Mouse (Mus musculus) embryonic facial prominence, embryonic 15.5 days (tissue): ENCODE measurements around the gene Gm49380. TPM values are rescaled to one million over a fixed set of nuclear protein-coding genes. Genes with fewer than 3 reads are reported as not detected.

ENCODE experiments used
- ATAC-seq: fragments of 200-750 bp; cut with Nextera tagmentation; 2 replicates; pipeline ENCODE4 v1.8.0; 2017; ENCODE audit warnings: low read depth, moderate TSS enrichment; ENCODE audit not compliant: insufficient number of reproducible peaks, low FRiP score, low TSS enrichment
- H3K27ac ChIP-seq: fragments of 300-500 bp; sonication (generic); replicated peaks from 2 replicates; pipeline ENCODE4 v1.5.1; 2015; ENCODE audit warnings: mild to moderate bottlenecking, inconsistent platforms
- H3K27me3 ChIP-seq: fragments of 300-500 bp; sonication (generic); 2 replicates; pipeline ENCODE4 v1.6.1; 2015; ENCODE audit warnings: inconsistent platforms
- H3K36me3 ChIP-seq: fragments of 300-500 bp; sonication (generic); 2 replicates; pipeline ENCODE4 v1.6.1; 2015; ENCODE audit warnings: mild to moderate bottlenecking, inconsistent platforms
- H3K4me1 ChIP-seq: fragments of 300-500 bp; sonication (generic); 2 replicates; pipeline ENCODE4 v1.6.1; 2015; ENCODE audit warnings: inconsistent platforms
- H3K4me2 ChIP-seq: fragments of 300-500 bp; sonication (generic); replicated peaks from 2 replicates; pipeline ENCODE4 v1.6.1; 2015; ENCODE audit warnings: mild to moderate bottlenecking, inconsistent platforms
- H3K4me3 ChIP-seq: fragments of 300-500 bp; sonication (generic); replicated peaks from 2 replicates; pipeline ENCODE4 v1.5.1; 2015; ENCODE audit warnings: mild to moderate bottlenecking, inconsistent platforms
- H3K9ac ChIP-seq: fragments of 300-500 bp; sonication (generic); 2 replicates; pipeline ENCODE4 v1.6.1; 2015; ENCODE audit warnings: inconsistent platforms
- H3K9me3 ChIP-seq: fragments of 300-500 bp; sonication (generic); replicated peaks from 2 replicates; pipeline ENCODE4 v1.6.1; 2016; ENCODE audit warnings: inconsistent platforms
- WGBS: fragments of 180-500 bp; shearing (Covaris S2); methylation state at CpG from one replicate; pipeline ENCODE4 v1.1.7; 2015; 5-methylcytosine and 5-hydroxymethylcytosine counted together
- polyA plus RNA-seq: library from polyadenylated mRNA; unstranded; fragments of >200 nt; fragmentation: Nextera tagmentation; extraction: Ambion mirVana; gene quantifications from 2 replicates; pipeline ENCODE4 v1.2.1, GENCODE M21; 2015

Gm49380 gene
- polyA plus RNA-seq, 1 experiment from 2014 or later = 0.27 TPM

GRCm38 (mm10) chr9:44079997-44080780 lies 33.1 kb downstream of the Gm49380 start:
- Histone ChIP-seq H3K9me3 (no peaks in the 10 kb centered on the region), H3K27me3 (no peaks in the 10 kb centered on the region), H3K36me3 (no peaks in the 10 kb centered on the region), H3K4me3 (no peak overlapping the region), H3K9ac (no peak overlapping the region), H3K27ac (0 out of 2 replicates have a peak overlapping the region, but pooled peaks have one; percentile 25), H3K4me1 (peaks cover 56% of the 10 kb centered on the region), H3K4me2 (no peak overlapping the region)
- ATAC-seq = no peak
- 68% methylated on average over 10 of the region's 10 CpGs for WGBS

DNA sequence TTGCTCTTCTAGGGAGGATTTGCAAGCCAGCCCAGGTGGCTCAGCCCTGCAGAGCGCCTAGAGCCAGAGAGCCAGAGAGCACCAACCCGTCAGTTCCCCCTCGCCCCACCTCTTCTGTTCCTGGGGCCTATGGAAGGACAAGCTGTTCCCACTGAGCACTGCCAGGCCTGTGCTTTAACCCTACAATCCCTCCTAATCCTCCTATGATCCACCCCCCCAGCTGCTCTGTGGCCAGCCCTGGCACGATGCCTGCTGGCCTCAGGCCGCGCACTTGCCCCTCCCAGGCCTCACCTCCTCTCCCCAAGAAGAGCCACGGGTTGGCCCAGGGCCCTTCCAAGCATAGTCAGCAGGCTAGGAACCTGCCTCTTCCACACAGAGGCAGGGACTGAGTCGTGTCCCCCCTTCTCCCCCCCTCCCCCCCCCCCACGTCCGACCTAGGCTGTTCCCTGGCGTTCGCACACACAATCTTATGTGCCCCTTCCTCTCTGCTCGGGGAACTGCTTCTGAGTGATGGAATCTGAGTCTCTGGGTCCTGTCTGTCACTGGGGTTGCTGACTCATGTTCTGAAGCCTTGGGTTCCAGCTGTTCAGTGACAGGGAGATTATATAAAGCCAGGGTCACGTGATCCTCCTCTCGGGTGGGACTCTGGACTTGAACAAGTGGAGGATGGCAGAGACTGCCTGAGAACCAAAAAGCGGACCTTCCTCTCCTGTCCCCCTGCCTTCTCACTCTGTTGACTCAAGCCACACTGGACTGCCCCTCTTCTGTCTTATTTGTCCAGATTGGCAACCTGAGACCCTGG lies 34.1 kb downstream of the Gm49380 start:
- H3K36me3 ChIP-seq = no peaks in the 10 kb centered on the region
- H3K4me1 ChIP-seq = peaks cover 47% of the 10 kb centered on the region
- H3K27me3 ChIP-seq = no peaks in the 10 kb centered on the region
- no peak overlapping the region for H3K9ac ChIP-seq
- no peak overlapping the region for H3K4me2 ChIP-seq
- H3K27ac ChIP-seq = 0 out of 2 replicates have a peak overlapping the region, but pooled peaks have one; percentile 17
- WGBS = 27% methylated on average over 16 of the region's 16 CpGs
- peak; percentile 66 for ATAC-seq
- H3K9me3 ChIP-seq = no peaks in the 10 kb centered on the region
- no peak overlapping the region for H3K4me3 ChIP-seq

- no peaks in the 10 kb centered on the region for H3K36me3 ChIP-seq
- no peak overlapping the region for H3K4me3 ChIP-seq
- ATAC-seq = no peak
- 78% methylated on average over 10 of the region's 10 CpGs for WGBS
- no peak overlapping the region for H3K27ac ChIP-seq
- no peaks in the 10 kb centered on the region for H3K9me3 ChIP-seq
- H3K4me1 ChIP-seq = peaks cover 39% of the 10 kb centered on the region
- no peaks in the 10 kb centered on the region for H3K27me3 ChIP-seq
- H3K4me2 ChIP-seq = no peak overlapping the region
- H3K9ac ChIP-seq = no peak overlapping the region
These were observed 35.0 kb downstream of the Gm49380 start for GRCm38 (mm10) chr9:44078136-44078797.

- 78% methylated on average over 11 of the region's 11 CpGs for WGBS
- no peak overlapping the region for H3K27ac ChIP-seq
- H3K36me3 ChIP-seq = no peaks in the 10 kb centered on the region
- no peak for ATAC-seq
- H3K9ac ChIP-seq = no peak overlapping the region
- H3K4me2 ChIP-seq = no peak overlapping the region
- no peak overlapping the region for H3K4me3 ChIP-seq
- H3K27me3 ChIP-seq = no peaks in the 10 kb centered on the region
- peaks cover 42% of the 10 kb centered on the region for H3K4me1 ChIP-seq
- H3K9me3 ChIP-seq = no peaks in the 10 kb centered on the region
These were observed 35.9 kb downstream of the Gm49380 start for GRCm38 (mm10) chr9:44077266-44077910.

- WGBS = 17% methylated on average over 5 of the region's 5 CpGs
- no peak overlapping the region for H3K27ac ChIP-seq
- peaks cover 48% of the 10 kb centered on the region for H3K4me1 ChIP-seq
- no peak overlapping the region for H3K9ac ChIP-seq
- no peaks in the 10 kb centered on the region for H3K36me3 ChIP-seq
- ATAC-seq = no peak
- H3K4me2 ChIP-seq = no peak overlapping the region
- H3K4me3 ChIP-seq = no peak overlapping the region
- H3K27me3 ChIP-seq = no peaks in the 10 kb centered on the region
- no peaks in the 10 kb centered on the region for H3K9me3 ChIP-seq
These were observed 36.6 kb downstream of the Gm49380 start for GRCm38 (mm10) chr9:44076764-44077120.

DNA sequence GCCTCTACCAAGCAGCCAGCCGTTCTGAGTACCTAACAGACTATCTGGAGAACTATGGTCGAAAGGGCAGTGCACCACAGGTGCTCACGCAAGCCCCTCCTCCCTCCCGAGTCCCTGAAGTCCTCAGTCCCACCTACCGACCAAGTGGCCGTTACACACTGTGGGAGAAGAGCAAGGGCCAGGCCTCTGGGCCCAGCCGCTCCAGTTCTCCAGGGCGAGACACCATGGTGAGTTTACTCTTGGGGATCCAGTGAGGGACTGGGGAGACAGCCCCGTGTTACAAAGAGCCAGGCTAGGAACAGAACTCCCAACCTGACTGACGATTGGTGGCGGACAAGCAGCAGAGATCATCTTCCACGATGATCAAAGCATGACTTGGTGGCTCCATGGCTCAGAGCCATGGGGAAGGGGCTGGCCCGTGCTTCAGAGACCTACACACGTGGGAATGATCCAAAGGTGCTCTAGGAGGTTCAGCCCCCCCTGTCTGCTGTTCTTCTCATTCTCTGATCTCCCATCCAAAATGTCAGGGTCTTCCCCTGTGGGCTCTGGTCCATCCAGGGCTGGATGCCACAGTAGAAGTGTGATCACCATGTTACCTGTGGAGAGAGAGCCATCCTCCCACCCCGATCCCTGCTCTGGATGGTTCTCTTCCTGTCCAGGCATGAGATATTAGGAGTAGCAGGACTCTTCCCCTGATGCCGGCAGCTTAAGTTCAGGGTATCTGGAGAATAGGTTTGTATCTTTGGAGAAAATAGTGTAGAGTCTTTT lies 37.1 kb downstream of the Gm49380 start:
- no peaks in the 10 kb centered on the region for H3K36me3 ChIP-seq
- no peak overlapping the region for H3K4me2 ChIP-seq
- no peak for ATAC-seq
- H3K4me1 ChIP-seq = peaks cover 46% of the 10 kb centered on the region
- no peak overlapping the region for H3K9ac ChIP-seq
- no peaks in the 10 kb centered on the region for H3K9me3 ChIP-seq
- H3K27me3 ChIP-seq = no peaks in the 10 kb centered on the region
- 62% methylated on average over 16 of the region's 16 CpGs for WGBS
- no peak overlapping the region for H3K27ac ChIP-seq
- H3K4me3 ChIP-seq = no peak overlapping the region

GRCm38 (mm10) chr9:44075276-44075995 lies 37.9 kb downstream of the Gm49380 start:
- Histone ChIP-seq H3K4me3 (no peak overlapping the region), H3K27ac (no peak overlapping the region), H3K4me2 (no peak overlapping the region), H3K9ac (no peak overlapping the region), H3K27me3 (no peaks in the 10 kb centered on the region), H3K4me1 (peaks cover 45% of the 10 kb centered on the region), H3K36me3 (no peaks in the 10 kb centered on the region), H3K9me3 (no peaks in the 10 kb centered on the region)
- 76% methylated on average over 24 of the region's 24 CpGs for WGBS
- ATAC-seq = no peak

DNA sequence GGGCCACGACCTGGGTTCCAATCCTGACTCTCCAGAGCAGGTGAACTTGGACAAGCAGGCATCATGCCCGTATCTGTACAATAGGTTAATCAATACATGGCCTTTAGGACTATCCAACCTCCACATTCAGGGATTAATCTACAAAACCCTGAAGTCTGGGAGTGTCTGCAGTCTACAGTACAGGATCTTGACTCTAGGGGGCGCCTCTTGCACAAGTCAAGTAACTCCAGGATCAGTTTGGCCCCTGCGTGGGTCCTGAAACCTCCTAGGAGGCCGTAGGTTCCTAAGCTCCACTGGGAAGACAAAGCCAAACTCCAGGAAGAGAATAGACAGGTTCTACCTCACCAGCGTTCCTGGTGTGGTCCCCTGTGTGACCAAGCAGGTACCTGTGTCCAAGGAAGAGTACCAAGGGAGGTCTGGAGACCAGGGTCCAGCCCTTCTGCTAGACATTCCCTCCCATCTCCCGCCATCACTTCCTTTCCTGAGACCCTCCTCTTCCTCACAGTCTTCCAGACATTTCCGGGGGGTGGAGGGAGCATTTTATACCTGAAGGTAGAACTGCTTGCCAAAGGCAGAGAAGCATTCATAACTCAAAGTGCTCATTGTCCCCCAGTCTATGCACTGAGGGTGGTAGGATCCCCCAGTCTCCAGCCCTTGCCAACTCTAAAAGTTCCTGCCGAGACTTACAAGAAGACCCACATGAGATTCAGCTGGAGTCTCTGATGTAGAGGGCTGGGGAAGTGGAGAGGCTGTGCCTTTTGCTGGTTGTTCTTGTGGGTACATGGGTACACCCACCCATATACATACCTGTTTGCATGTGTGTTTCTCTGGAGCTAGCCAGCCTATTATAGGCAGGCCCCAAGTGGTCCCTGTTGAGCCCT lies 38.7 kb downstream of the Gm49380 start:
- WGBS = 64% methylated on average over 9 of the region's 9 CpGs

DNA sequence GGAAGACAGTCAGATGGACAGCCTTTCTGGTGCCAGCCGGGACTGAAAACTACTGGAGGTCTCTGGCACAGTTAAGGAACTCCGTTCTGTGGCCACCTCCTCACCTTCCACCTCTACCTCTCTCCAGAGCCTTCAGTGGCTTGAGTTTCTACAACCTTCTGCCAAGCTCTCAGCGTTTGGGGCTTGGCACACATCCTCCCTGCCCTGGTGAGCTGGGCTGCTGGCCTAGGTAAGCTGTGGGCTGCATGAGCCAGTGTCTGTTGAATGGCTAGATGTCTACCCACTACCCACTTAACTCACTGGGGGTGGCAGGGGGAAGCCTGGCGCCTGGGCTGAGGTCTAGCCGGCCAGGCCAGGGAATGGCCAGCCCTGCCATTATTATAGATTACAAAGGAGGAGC lies 40.2 kb downstream of the Gm49380 start:
- H3K4me3 ChIP-seq = no peak overlapping the region
- peaks cover 32% of the 10 kb centered on the region for H3K4me1 ChIP-seq
- no peak overlapping the region for H3K9ac ChIP-seq
- H3K27me3 ChIP-seq = no peaks in the 10 kb centered on the region
- no peak overlapping the region for H3K27ac ChIP-seq
- 69% methylated on average over 5 of the region's 5 CpGs for WGBS
- no peak for ATAC-seq
- no peak overlapping the region for H3K4me2 ChIP-seq
- H3K9me3 ChIP-seq = no peaks in the 10 kb centered on the region
- no peaks in the 10 kb centered on the region for H3K36me3 ChIP-seq

More for the DNA sequence above, 38.7 kb downstream of the Gm49380 start:
- ATAC-seq = no peak
- Histone ChIP-seq H3K4me3 (no peak overlapping the region), H3K27me3 (no peaks in the 10 kb centered on the region), H3K9me3 (no peaks in the 10 kb centered on the region), H3K4me1 (peaks cover 41% of the 10 kb centered on the region), H3K4me2 (no peak overlapping the region), H3K9ac (no peak overlapping the region), H3K36me3 (no peaks in the 10 kb centered on the region), H3K27ac (no peak overlapping the region)
